17 mouse cellular contexts compared by ENCODE assay signal in genomic region chr2:159334711-159335110, GRCm38 (mm10).
A peak's percentile ranks its signal among the peaks of the same experiment; 100 is the strongest.
DNase-seq lines count a peak whose midpoint lies in the region; ATAC-seq and TF ChIP-seq lines count a peak whose summit lies in the region.
"Had no signal": no experiment of that assay in that cellular context is flagged by ENCODE, and none has a peak within 500 bp of the region (broad histone marks: within the 10 kb centered on the region; RNA-seq: fewer than 3 reads in every experiment).

No protein-coding gene starts in this region.

- H3K27ac ChIP-seq in midbrain, postnatal 0 days (ENCODE audit: low read depth, low read length), result no peak overlapping the region
- H3K27ac ChIP-seq in midbrain, embryonic 14.5 days (replicated peaks; ENCODE audit: low read depth, low read length), result no peak overlapping the region
- H3K27ac ChIP-seq: embryonic facial prominence, embryonic 15.5 days; forebrain, embryonic 15.5 days; hindbrain, embryonic 14.5 days; macrophage; midbrain, embryonic 13.5 days had no signal

- H3K9ac ChIP-seq in midbrain, postnatal 0 days (replicated peaks; ENCODE audit: low read length, poor library complexity, severe bottlenecking), result no peak overlapping the region
- no peak overlapping the region for H3K9ac ChIP-seq in midbrain, embryonic 14.5 days (replicated peaks; ENCODE audit: low read length)
- H3K9ac ChIP-seq: embryonic facial prominence, embryonic 15.5 days; forebrain, embryonic 15.5 days; hindbrain, embryonic 14.5 days; midbrain, embryonic 13.5 days had no signal

- no peaks in the 10 kb centered on the region for H3K36me3 ChIP-seq in midbrain, postnatal 0 days (ENCODE audit: insufficient read depth, low read length)
- no peaks in the 10 kb centered on the region for H3K36me3 ChIP-seq in midbrain, embryonic 14.5 days (ENCODE audit: control insufficient read depth, insufficient read depth, low read length)
- H3K36me3 ChIP-seq: embryonic facial prominence, embryonic 15.5 days; forebrain, embryonic 15.5 days; midbrain, embryonic 13.5 days had no signal

- H3K4me3 ChIP-seq in midbrain, postnatal 0 days (ENCODE audit: low read depth, low read length), result no peak overlapping the region
- H3K4me3 ChIP-seq in midbrain, embryonic 14.5 days (replicated peaks; ENCODE audit: low read depth, low read length), result no peak overlapping the region
- H3K4me3 ChIP-seq: embryonic facial prominence, embryonic 15.5 days; forebrain, embryonic 15.5 days; midbrain, embryonic 13.5 days had no signal

- intact Hi-C loops in heart, postnatal 25 days (cut with DNase I), result no loop called here

- H3K4me2 ChIP-seq in midbrain, postnatal 0 days (ENCODE audit: low read depth, low read length, poor library complexity, severe bottlenecking), result no peak overlapping the region
- no peak overlapping the region for H3K4me2 ChIP-seq in midbrain, embryonic 14.5 days (ENCODE audit: low read length)
- H3K4me2 ChIP-seq: embryonic facial prominence, embryonic 15.5 days; forebrain, embryonic 15.5 days; hindbrain, embryonic 14.5 days; liver, embryonic 11.5 days; midbrain, embryonic 13.5 days had no signal

- no peaks in the 10 kb centered on the region for H3K27me3 ChIP-seq in midbrain, postnatal 0 days (ENCODE audit: insufficient read depth, low read length)
- H3K27me3 ChIP-seq in midbrain, embryonic 14.5 days (ENCODE audit: control insufficient read depth, insufficient read depth, low read length), result no peaks in the 10 kb centered on the region
- H3K27me3 ChIP-seq: embryonic facial prominence, embryonic 15.5 days; forebrain, embryonic 15.5 days; midbrain, embryonic 13.5 days; Patski had no signal

- ATAC-seq in midbrain, postnatal 0 days (ENCODE audit: low FRiP score), result no peak
- ATAC-seq in midbrain, embryonic 14.5 days (ENCODE audit: low FRiP score, low TSS enrichment), result no peak
- no peak for ATAC-seq in erythroid progenitor cell, adult 5-6 weeks (replicated peaks; ENCODE audit: low FRiP score, poor library complexity, severe bottlenecking)
- ATAC-seq: forebrain, embryonic 15.5 days; midbrain, embryonic 13.5 days; Patski had no signal

- no peak for TF ChIP-seq CTCF in midbrain, postnatal 0 days (IDR thresholded peaks at IDR 0.05)

- H3K9me3 ChIP-seq in midbrain, postnatal 0 days (ENCODE audit: low read length), result no peaks in the 10 kb centered on the region
- H3K9me3 ChIP-seq in midbrain, embryonic 14.5 days (ENCODE audit: control insufficient read depth, low read length), result no peaks in the 10 kb centered on the region
- H3K9me3 ChIP-seq: embryonic facial prominence, embryonic 15.5 days; forebrain, embryonic 15.5 days; midbrain, embryonic 13.5 days had no signal

- WGBS in midbrain, postnatal 0 days, result 61% methylated on average over 3 of the region's 3 CpGs
- 63% methylated on average over 3 of the region's 3 CpGs for WGBS in midbrain, embryonic 14.5 days

- DNase-seq in adrenal gland, adult 8-10 months, result peak; percentile 15
- no peak for DNase-seq in adrenal gland, postnatal 4 days (ENCODE audit: low spot score in 2 of 2)
- DNase-seq in heart, adult 9 months (ENCODE audit: low spot score in 2 of 2), result peak; percentile 12 to 14
- DNase-seq in heart, postnatal 25 days (ENCODE audit: low spot score), result no peak
- peak; percentile 48 for DNase-seq in midbrain, postnatal 0 days (ENCODE audit: low spot score)
- DNase-seq in midbrain, embryonic 14.5 days, result no peak
- DNase-seq in heart, postnatal 4 days, result peak; percentile 12
- DNase-seq: kidney, adult 8-10 months; thymus, postnatal 4 days had no signal

- no peaks in the 10 kb centered on the region for H3K4me1 ChIP-seq in midbrain, postnatal 0 days (ENCODE audit: insufficient read depth, low read length)
- H3K4me1 ChIP-seq in midbrain, embryonic 14.5 days (ENCODE audit: control insufficient read depth, insufficient read depth, low read length), result no peaks in the 10 kb centered on the region
- H3K4me1 ChIP-seq: embryonic facial prominence, embryonic 15.5 days; forebrain, embryonic 15.5 days; midbrain, embryonic 13.5 days had no signal

Comparison
In these comparisons a context has a peak if more than half of its experiments do, and no peak if none do; other contexts are left out.
1. DNase-seq: peak in adrenal gland, adult 8-10 months (single experiment), heart, adult 9 months (2 of 2), midbrain, postnatal 0 days (single experiment) and heart, postnatal 4 days (single experiment); none in adrenal gland, postnatal 4 days (0 of 2), heart, postnatal 25 days (single experiment) and midbrain, embryonic 14.5 days (single experiment).